Mouse (Mus musculus) heart, adult 2 months (tissue): ENCODE measurements around the gene Slc25a23.

Source experiments
- CTCF ChIP-seq: fragments of 200-600 bp; IDR thresholded peaks from 2 replicates; pipeline ENCODE4 v1.8.1; 2022; ENCODE audit warnings: antibody characterized with exemption, mild to moderate bottlenecking, moderate library complexity
- POLR2A ChIP-seq: fragments of 200-500 bp; IDR thresholded peaks from 2 replicates; pipeline ENCODE4 v1.6.1; 2011; ENCODE audit warnings: mild to moderate bottlenecking, low read depth, low read length, control low read depth; ENCODE audit not compliant: insufficient read depth

DNA sequence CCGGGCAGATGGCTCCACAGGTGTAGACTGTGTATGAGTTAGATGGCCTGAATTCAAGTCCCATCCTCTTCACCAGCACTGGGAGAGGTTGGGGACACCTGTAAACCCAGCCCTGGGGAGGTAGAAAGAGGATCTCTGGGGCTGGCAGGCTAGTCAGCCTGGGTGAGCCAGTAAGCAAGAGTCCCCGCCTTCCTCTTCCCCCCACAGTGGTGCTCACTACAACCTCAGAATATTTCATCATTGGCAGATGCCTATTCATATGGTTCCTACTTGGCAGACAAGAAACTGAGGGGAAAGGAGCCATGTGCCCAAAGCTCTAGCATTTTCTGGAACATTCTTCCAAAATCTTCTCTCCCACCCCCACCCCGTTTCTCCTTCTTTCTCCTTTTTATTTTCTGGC, 10.8 kb downstream of the Slc25a23 start:
- TF ChIP-seq CTCF = no peak
- TF ChIP-seq POLR2A = no peak
